Mouse (Mus musculus) limb, embryonic 11.5 days (tissue): Measurements from ENCODE around the gene Smok3b. TPM values are rescaled to one million over a fixed set of nuclear protein-coding genes. Genes with fewer than 3 reads are reported as not detected.
"Not testable (repeated sequence)": the region's sequence is repeated elsewhere in the genome, so short reads cannot be mapped to it uniquely, and the experiment has no call there.

Experiments used
- ATAC-seq: fragments of 200-750 bp; cut with Nextera tagmentation; 2 replicates; pipeline ENCODE4 v1.8.0; 2017; ENCODE audit warnings: low read depth; ENCODE audit not compliant: insufficient number of reproducible peaks, low FRiP score, low TSS enrichment
- DNase-seq: peaks from one replicate; pipeline ENCODE4 v3.0.0-alpha.2; 2015; ENCODE audit warnings: low spot score
- H3K27ac ChIP-seq: fragments of 300-500 bp; sonication (generic); replicated peaks from 2 replicates; pipeline ENCODE4 v1.5.1; 2014; ENCODE audit warnings: low read depth, mild to moderate bottlenecking, low read length
- H3K27me3 ChIP-seq: fragments of 300-500 bp; sonication (generic); 2 replicates; pipeline ENCODE4 v1.6.1; 2014; ENCODE audit warnings: mild to moderate bottlenecking, low read length, mixed read lengths; ENCODE audit not compliant: control insufficient read depth, insufficient read depth
- H3K36me3 ChIP-seq: fragments of 300-500 bp; sonication (generic); 2 replicates; pipeline ENCODE4 v1.6.1; 2014; ENCODE audit warnings: mild to moderate bottlenecking, low read length, moderate library complexity, mixed read lengths; ENCODE audit not compliant: control insufficient read depth, insufficient read depth
- H3K4me1 ChIP-seq: fragments of 300-500 bp; sonication (generic); 2 replicates; pipeline ENCODE4 v1.6.1; 2014; ENCODE audit warnings: low read length, mixed read lengths; ENCODE audit not compliant: control insufficient read depth, insufficient read depth
- H3K4me2 ChIP-seq: fragments of 300-500 bp; sonication (generic); 2 replicates; pipeline ENCODE4 v1.6.1; 2014; ENCODE audit warnings: low read depth, mild to moderate bottlenecking, moderate library complexity; ENCODE audit not compliant: severe bottlenecking
- H3K4me3 ChIP-seq: fragments of 300-500 bp; sonication (generic); 2 replicates; pipeline ENCODE4 v1.5.1; 2014; ENCODE audit warnings: low read depth, low read length
- H3K9ac ChIP-seq: fragments of 300-500 bp; sonication (generic); 2 replicates; pipeline ENCODE4 v1.6.1; 2014; ENCODE audit warnings: mild to moderate bottlenecking, low read length
- H3K9me3 ChIP-seq: fragments of 300-500 bp; sonication (generic); 2 replicates; pipeline ENCODE4 v1.6.1; 2016; ENCODE audit warnings: low read length; ENCODE audit not compliant: control insufficient read depth
- WGBS: fragments of 180-500 bp; shearing (Covaris S2); extraction: QIAGEN DNeasy Blood & Tissue Kit; methylation state at CpG from one replicate; pipeline ENCODE4 v1.1.7; 2014; 5-methylcytosine and 5-hydroxymethylcytosine counted together
- polyA plus RNA-seq: library from polyadenylated mRNA; unstranded; fragments of >200 nt; fragmentation: Nextera tagmentation; extraction: Ambion mirVana; gene quantifications from 2 replicates; pipeline ENCODE4 v1.2.1, GENCODE M21; 2014

Gene Smok3b
- not detected in 2 replicates for polyA plus RNA-seq

DNA sequence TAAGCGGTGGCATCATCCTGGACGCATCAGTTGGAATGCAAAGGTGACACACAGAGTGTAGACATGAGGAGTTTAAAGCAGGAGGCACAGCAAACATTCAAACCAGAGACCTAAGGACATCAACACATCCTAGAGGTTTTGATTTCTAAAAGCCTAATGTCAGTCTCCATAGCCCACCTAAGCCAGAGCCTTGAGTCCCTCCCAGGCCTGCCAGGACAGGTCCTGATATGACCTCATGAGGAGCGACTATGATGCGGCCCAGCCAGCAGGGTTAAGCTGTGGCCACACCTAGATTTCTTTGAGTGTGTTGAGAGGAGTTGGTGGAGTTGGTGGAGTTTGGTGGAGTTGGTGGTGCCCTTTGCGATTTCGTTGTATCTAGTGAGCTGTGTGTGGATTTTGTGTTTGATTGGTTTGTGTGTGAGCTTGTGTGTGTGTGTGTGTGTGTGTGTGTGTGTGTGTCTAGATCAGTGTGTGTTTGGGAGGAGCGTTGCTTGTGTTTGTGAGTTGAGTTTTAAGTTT, at the start of gene Smok3b, which contains the start of gene Smok3a:
Smok3b (plus strand) TSS at position 469 of the 519 bp plus-strand sequence.
Smok3a (plus strand) TSS at position 301 of the 519 bp plus-strand sequence.
- not testable (repeated sequence) for H3K27ac ChIP-seq, H3K9ac ChIP-seq, H3K4me3 ChIP-seq, H3K4me1 ChIP-seq, H3K36me3 ChIP-seq, H3K9me3 ChIP-seq, H3K4me2 ChIP-seq, DNase-seq, ATAC-seq, H3K27me3 ChIP-seq
- WGBS, result 95% methylated on average over 3 of the region's 7 CpGs

DNA sequence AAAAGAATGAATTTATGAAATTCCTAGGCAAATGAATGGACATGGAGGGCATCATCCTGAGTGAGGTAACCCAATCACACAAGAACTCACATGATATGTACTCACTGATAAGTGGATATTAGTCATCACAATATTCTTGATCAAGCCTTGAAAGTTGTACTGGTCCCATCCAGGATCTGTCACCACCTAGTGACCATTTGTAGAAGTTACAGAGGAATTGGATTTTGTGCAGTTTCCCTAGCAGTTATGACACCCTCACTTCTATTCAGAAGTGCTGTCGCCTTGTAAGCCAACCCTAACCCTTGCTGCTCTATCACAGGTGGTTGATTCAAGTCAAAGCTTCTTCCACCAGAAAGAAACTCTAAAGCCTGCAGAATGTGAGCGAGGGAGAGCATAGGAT, 48.1 kb upstream of the Smok3b start:
- no peak overlapping the region for H3K4me2 ChIP-seq
- no peak overlapping the region for H3K9ac ChIP-seq
- 70% methylated on average over 2 of the region's 2 CpGs for WGBS

DNA sequence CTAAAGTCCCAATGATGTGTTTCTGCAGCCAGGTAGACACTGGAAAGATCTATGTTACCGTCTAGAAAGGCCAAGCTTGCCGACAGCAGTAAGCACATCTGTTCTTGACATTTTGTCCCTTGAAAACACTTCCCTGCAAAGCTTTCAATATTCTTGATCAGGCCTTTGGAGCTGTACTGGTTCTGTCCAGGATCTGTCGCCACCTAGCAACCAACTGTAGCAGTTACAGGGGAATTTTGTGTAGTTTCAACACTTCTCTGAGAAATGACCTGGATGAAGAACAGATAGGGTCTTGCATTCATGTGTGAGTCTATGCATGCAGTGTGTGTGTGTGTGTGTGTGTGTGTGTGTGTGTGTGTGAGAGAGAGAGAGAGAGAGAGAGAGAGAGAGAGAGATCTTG, 47.5 kb upstream of the Smok3b start:
- 68% methylated on average over 3 of the region's 3 CpGs for WGBS
- ATAC-seq (no peak), DNase-seq (no peak)
- H3K9ac ChIP-seq, result no peak overlapping the region
- no peaks in the 10 kb centered on the region for H3K27me3 ChIP-seq
- H3K27ac ChIP-seq, result no peak overlapping the region
- H3K4me1 ChIP-seq, result no peaks in the 10 kb centered on the region
- no peak overlapping the region for H3K4me2 ChIP-seq
- H3K4me3 ChIP-seq, result no peak overlapping the region
- H3K9me3 ChIP-seq, result no peaks in the 10 kb centered on the region
- H3K36me3 ChIP-seq, result no peaks in the 10 kb centered on the region

More for the DNA sequence above, 48.1 kb upstream of the Smok3b start:
- H3K4me1 ChIP-seq, result no peaks in the 10 kb centered on the region
- no peaks in the 10 kb centered on the region for H3K27me3 ChIP-seq
- H3K9me3 ChIP-seq, result no peaks in the 10 kb centered on the region
- ATAC-seq (no peak), DNase-seq (no peak)
- H3K4me3 ChIP-seq, result no peak overlapping the region
- H3K36me3 ChIP-seq, result no peaks in the 10 kb centered on the region
- H3K27ac ChIP-seq, result no peak overlapping the region

DNA sequence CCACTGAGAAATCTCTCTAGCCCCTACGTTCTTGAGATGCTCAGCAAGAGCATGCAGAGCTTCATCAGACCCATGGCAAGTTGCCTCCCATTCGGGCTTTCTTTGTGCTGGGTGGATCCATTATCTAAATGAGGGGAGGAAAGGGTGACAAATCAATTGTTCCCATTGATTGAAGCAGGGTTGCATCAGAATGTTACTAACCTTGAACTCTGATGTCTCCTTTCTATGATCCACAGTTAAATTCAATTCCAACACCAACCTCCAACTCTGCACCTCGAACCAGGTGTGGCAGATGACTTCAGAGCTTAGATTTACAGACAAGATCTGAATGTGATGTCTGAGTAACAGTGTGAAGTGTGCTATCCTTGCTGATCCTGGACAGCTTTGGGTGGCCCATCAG, 46.5 kb upstream of the Smok3b start:
- ATAC-seq, result no peak
- no peak for DNase-seq
- Histone ChIP-seq H3K9me3 (no peaks in the 10 kb centered on the region), H3K27ac (no peak overlapping the region), H3K4me2 (no peak overlapping the region), H3K4me1 (no peaks in the 10 kb centered on the region), H3K9ac (no peak overlapping the region), H3K27me3 (no peaks in the 10 kb centered on the region), H3K36me3 (no peaks in the 10 kb centered on the region), H3K4me3 (no peak overlapping the region)
- WGBS, result 65% methylated on average over 3 of the region's 3 CpGs

DNA sequence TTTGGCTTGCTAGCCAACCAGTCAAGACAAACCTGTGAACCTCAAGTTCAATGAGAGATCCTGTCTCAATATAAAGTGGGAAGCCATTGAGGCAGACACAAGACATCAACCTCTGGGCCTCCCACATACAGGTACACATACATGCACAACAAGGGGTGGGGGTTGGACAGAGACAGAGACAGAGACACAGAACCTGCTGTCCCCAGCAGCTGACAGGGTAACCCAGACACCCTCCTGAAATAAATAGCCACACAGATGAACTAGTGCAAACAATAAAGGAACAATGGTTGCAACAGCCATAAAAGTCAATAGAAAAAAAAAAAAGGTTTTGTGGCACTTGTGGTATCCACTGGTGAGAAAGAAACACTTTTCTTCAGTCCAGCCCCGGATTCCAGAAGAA, 45.8 kb upstream of the Smok3b start:
- Histone ChIP-seq H3K4me1 (no peaks in the 10 kb centered on the region), H3K9ac (no peak overlapping the region), H3K9me3 (no peaks in the 10 kb centered on the region), H3K4me2 (no peak overlapping the region), H3K27ac (no peak overlapping the region), H3K36me3 (no peaks in the 10 kb centered on the region), H3K4me3 (no peak overlapping the region), H3K27me3 (no peaks in the 10 kb centered on the region)
- no peak for ATAC-seq
- WGBS, result 62% methylated on average over 1 of the region's 1 CpGs
- DNase-seq, result no peak

DNA sequence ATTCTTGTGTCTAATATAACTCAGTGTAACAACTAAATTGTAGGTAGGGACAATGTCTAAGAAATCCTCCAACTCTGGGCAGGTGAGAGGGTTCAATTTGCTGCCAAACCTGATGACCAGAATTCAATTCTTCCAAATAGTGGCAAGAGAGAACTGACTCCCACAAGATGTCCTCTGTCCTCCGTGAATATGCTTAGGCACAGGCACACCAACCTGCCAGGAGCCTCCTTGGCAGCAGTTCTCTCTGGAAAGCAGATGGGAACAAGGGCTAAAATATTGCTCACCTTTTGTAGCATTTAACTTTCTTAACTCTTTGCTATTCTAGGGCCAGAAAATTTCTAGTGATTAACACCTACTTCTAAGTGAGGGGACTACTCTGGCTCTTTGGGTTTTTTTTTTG, 43.9 kb upstream of the Smok3b start:
- no peak for DNase-seq
- H3K9me3 ChIP-seq, result no peaks in the 10 kb centered on the region
- WGBS, result 38% methylated on average over 1 of the region's 1 CpGs

DNA sequence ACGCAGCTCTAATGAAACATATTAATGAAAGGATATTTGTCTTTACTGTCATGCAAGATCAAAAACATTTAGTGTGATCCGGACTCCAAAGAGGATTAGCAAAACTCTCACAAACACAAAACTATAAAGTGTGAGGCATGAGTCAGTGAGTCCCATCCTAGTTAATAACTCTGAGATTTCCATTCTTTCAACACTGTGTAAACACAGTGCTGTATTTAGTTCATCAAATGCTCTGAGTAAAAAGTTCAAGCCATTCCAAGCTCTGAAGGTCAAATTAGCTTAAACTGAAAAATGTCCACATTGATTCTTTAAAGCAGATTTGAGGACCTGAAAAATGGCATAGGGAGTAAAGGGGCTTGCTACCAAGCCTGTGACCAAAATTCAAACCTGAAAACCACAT, 42.1 kb upstream of the Smok3b start:
- Histone ChIP-seq H3K27ac (no peak overlapping the region), H3K36me3 (no peaks in the 10 kb centered on the region), H3K27me3 (no peaks in the 10 kb centered on the region), H3K4me2 (no peak overlapping the region), H3K4me3 (no peak overlapping the region), H3K9ac (no peak overlapping the region), H3K9me3 (no peaks in the 10 kb centered on the region), H3K4me1 (no peaks in the 10 kb centered on the region)
- ATAC-seq (no peak), DNase-seq (no peak)
- WGBS, result 93% methylated on average over 2 of the region's 2 CpGs

More for the DNA sequence above, 43.9 kb upstream of the Smok3b start:
- Histone ChIP-seq H3K27ac (no peak overlapping the region), H3K4me1 (no peaks in the 10 kb centered on the region), H3K27me3 (no peaks in the 10 kb centered on the region), H3K9ac (no peak overlapping the region), H3K36me3 (no peaks in the 10 kb centered on the region), H3K4me3 (no peak overlapping the region), H3K4me2 (no peak overlapping the region)
- no peak for ATAC-seq

DNA sequence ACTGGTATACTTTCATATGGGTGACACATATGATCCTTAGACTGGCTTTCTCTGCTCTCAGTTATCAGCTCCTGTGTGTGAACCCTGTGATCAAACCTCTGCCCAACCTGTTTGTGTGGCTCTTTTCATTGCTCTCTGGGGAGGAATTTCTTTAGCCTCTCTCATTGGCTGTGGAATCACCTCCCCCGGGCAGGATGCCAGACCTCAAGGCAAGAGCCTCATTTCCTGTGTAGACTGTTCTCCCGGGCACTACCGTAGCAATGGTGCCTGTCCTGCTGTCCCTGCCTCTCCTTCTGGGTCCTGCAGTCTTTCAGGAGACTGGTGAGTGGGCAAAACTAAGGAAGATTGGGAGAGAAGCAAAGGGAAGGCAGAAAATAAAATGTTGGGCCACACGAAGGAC, 39.9 kb upstream of the Smok3b start, which contains the start of gene Azgp1:
Azgp1 (plus strand) TSS at position 221 of the 400 bp plus-strand sequence.
- DNase-seq (no peak), ATAC-seq (no peak)
- Histone ChIP-seq H3K9me3 (no peaks in the 10 kb centered on the region), H3K4me3 (no peak within 1 kb of the TSS), H3K4me1 (no peaks in the 10 kb centered on the region), H3K36me3 (no peaks in the 10 kb centered on the region), H3K9ac (no peak within 1 kb of the TSS), H3K27me3 (no peaks in the 10 kb centered on the region), H3K4me2 (no peak within 1 kb of the TSS), H3K27ac (no peak within 1 kb of the TSS)
- WGBS, result 77% methylated on average over 4 of the region's 4 CpGs

DNA sequence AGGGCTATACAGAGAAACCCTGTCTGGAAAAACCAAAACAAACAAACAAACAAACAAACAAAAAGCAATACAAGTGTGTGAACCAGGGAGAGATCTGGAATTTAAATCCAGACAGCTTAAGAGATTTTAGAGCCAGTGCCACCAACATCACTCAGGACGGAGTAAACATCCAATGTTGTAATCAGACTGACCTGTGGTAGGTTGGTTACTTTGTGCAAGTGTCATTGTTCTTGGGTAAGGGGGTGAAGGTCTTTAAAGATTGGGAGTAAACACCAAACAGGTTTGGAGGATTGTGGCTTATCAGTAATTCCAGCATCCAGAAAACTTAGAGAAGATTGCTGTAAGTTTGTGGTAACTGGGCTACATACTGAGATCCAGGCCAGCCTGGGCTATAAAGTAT, 34.9 kb upstream of the Smok3b start:
- H3K27ac ChIP-seq, result no peak overlapping the region
- 86% methylated on average over 1 of the region's 1 CpGs for WGBS
- no peak overlapping the region for H3K4me2 ChIP-seq
- H3K4me3 ChIP-seq, result no peak overlapping the region
- no peaks in the 10 kb centered on the region for H3K4me1 ChIP-seq
- H3K36me3 ChIP-seq, result no peaks in the 10 kb centered on the region
- H3K27me3 ChIP-seq, result no peaks in the 10 kb centered on the region
- H3K9ac ChIP-seq, result no peak overlapping the region
- no peak for ATAC-seq
- DNase-seq, result no peak
- H3K9me3 ChIP-seq, result no peaks in the 10 kb centered on the region
